8 mouse cellular contexts compared by ENCODE assay signal in genomic region chr4:98924071-98924905, GRCm38 (mm10). TPM values are rescaled to one million over a fixed set of nuclear protein-coding genes. Genes with fewer than 3 reads are reported as not detected.
DNase-seq lines count a peak whose midpoint lies in the region; ATAC-seq and TF ChIP-seq lines count a peak whose summit lies in the region.

No protein-coding gene starts in this region.

- peak overlapping the region; percentile 90 for H3K27ac ChIP-seq in CH12.LX (ENCODE audit: insufficient read depth, low read depth)
- peak overlapping the region; percentile 100 for H3K27ac ChIP-seq in heart, embryonic 11.5 days (ENCODE audit: low read depth, low read length)
- H3K27ac ChIP-seq in midbrain, embryonic 14.5 days (replicated peaks; ENCODE audit: low read depth, low read length): peak overlapping the region; percentile 99

- H3K36me3 ChIP-seq in CH12.LX (replicated peaks in 1 of 2; ENCODE audit: control insufficient read depth in 1 of 2, insufficient read depth in 1 of 2, low read length in 1 of 2): peaks cover 0 to 10% of the 10 kb centered on the region in 2 experiments
- no peaks in the 10 kb centered on the region for H3K36me3 ChIP-seq in heart, embryonic 11.5 days (ENCODE audit: control insufficient read depth, insufficient read depth, low read length)
- no peaks in the 10 kb centered on the region for H3K36me3 ChIP-seq in midbrain, embryonic 14.5 days (ENCODE audit: control insufficient read depth, insufficient read depth, low read length)

- dilution Hi-C loops in CH12.LX (cut with MboI; ENCODE audit: extremely low pct_ligation_motif_present, extremely low pct_unique_long_range_greater_than_20kb, low sequenced_read_pairs): no loop called here

- H3K4me1 ChIP-seq in CH12.LX (ENCODE audit: control insufficient read depth in 1 of 2, insufficient read depth in 2 of 2): peaks cover 2 to 13% of the 10 kb centered on the region in 2 experiments; a peak in 2 of 4 replicates
- H3K4me1 ChIP-seq in heart, embryonic 11.5 days (ENCODE audit: control insufficient read depth, insufficient read depth, low read length): peaks cover 12% of the 10 kb centered on the region
- H3K4me1 ChIP-seq in midbrain, embryonic 14.5 days (ENCODE audit: control insufficient read depth, insufficient read depth, low read length): peaks cover 15% of the 10 kb centered on the region

- TF ChIP-seq POLR2A in CH12.LX (IDR thresholded peaks at IDR 0.05; ENCODE audit: low read depth, low read length): no peak

- under 1% methylated on average over 57 of the region's 66 CpGs for WGBS in heart, embryonic 11.5 days (ENCODE audit: insufficient replicate concordance)
- WGBS in midbrain, embryonic 14.5 days: under 1% methylated on average over 60 of the region's 66 CpGs

- ATAC-seq in heart, embryonic 11.5 days (replicated peaks; ENCODE audit: insufficient number of reproducible peaks, low FRiP score, low TSS enrichment): peak; percentile 3; the same call in 1 of the 2 replicates
- peak; percentile 25 for ATAC-seq in midbrain, embryonic 14.5 days (ENCODE audit: low FRiP score, low TSS enrichment)

- H3K9ac ChIP-seq in CH12.LX (ENCODE audit: insufficient read depth, low read depth): peak overlapping the region; percentile 96
- peak overlapping the region; percentile 84 for H3K9ac ChIP-seq in heart, embryonic 11.5 days (ENCODE audit: low read depth, low read length)
- peak overlapping the region; percentile 76 for H3K9ac ChIP-seq in midbrain, embryonic 14.5 days (replicated peaks; ENCODE audit: low read length)

- DNase-seq in embryo, embryonic 10 days (ENCODE audit: low spot score): peak; percentile 41
- DNase-seq in embryo, embryonic 9.5 days (ENCODE audit: extremely low spot score): no peak
- peak; percentile 23 for DNase-seq in CH12.LX (ENCODE audit: extremely low read depth)
- DNase-seq in cerebellum, adult 11-12 months: peak; percentile 11
- peak; percentile 11 to 24 for DNase-seq in kidney, postnatal 36 days
- DNase-seq in midbrain, embryonic 14.5 days: peak; percentile 41
- DNase-seq in T-cell, adult 2 months (ENCODE audit: low spot score): no peak

- H3K4me2 ChIP-seq in CH12.LX (ENCODE audit: insufficient read depth, low read depth, poor library complexity, severe bottlenecking): peak overlapping the region; percentile 94
- H3K4me2 ChIP-seq in heart, embryonic 11.5 days: peak overlapping the region; percentile 90
- H3K4me2 ChIP-seq in midbrain, embryonic 14.5 days (ENCODE audit: low read length): peak overlapping the region; percentile 89

- TF ChIP-seq CTCF in CH12.LX (conservative IDR thresholded peaks at IDR 0.05 in 1 of 2, IDR thresholded peaks at IDR 0.05 in 1 of 2; ENCODE audit: low read depth in 2 of 2, low read length in 2 of 2): no peak

- TF ChIP-seq RAD21 in CH12.LX (IDR thresholded peaks at IDR 0.05; ENCODE audit: low read depth, low read length): no peak

- peak overlapping the region; percentile 82 to 95 (median 87) for H3K4me3 ChIP-seq in CH12.LX (replicated peaks in 1 of 3; ENCODE audit: low read depth in 2 of 3, low read length in 2 of 3, poor library complexity in 1 of 3)
- H3K4me3 ChIP-seq in heart, embryonic 11.5 days (ENCODE audit: low read depth, low read length): peak overlapping the region; percentile 87
- H3K4me3 ChIP-seq in midbrain, embryonic 14.5 days (replicated peaks; ENCODE audit: low read depth, low read length): peak overlapping the region; percentile 86

- H3K27me3 ChIP-seq in CH12.LX (replicated peaks): no peaks in the 10 kb centered on the region
- H3K27me3 ChIP-seq in heart, embryonic 11.5 days (ENCODE audit: control insufficient read depth, insufficient read depth, low read length): no peaks in the 10 kb centered on the region
- no peaks in the 10 kb centered on the region for H3K27me3 ChIP-seq in midbrain, embryonic 14.5 days (ENCODE audit: control insufficient read depth, insufficient read depth, low read length)

- no peak for TF ChIP-seq EP300 in CH12.LX (IDR thresholded peaks at IDR 0.05; ENCODE audit: low read length)

- no peaks in the 10 kb centered on the region for H3K9me3 ChIP-seq in CH12.LX (replicated peaks; ENCODE audit: low read length)
- no peaks in the 10 kb centered on the region for H3K9me3 ChIP-seq in heart, embryonic 11.5 days (replicated peaks; ENCODE audit: control insufficient read depth, low read length)
- no peaks in the 10 kb centered on the region for H3K9me3 ChIP-seq in midbrain, embryonic 14.5 days (ENCODE audit: control insufficient read depth, low read length)

- H3K79me2 ChIP-seq in CH12.LX (replicated peaks; ENCODE audit: control insufficient read depth, extremely low read depth, insufficient read depth, poor library complexity, severe bottlenecking): peaks cover 38% of the 10 kb centered on the region

- in situ Hi-C loops in CH12.LX (cut with MboI; ENCODE audit: low pct_ligation_motif_present, low pct_unique_long_range_greater_than_20kb, low sequenced_read_pairs): loop anchor here (25.0 kb wide), 1 partner anchor 537 kb away; the partner anchor contains the start of genes Patj and Tm2d1

TF ChIP-seq in CH12.LX, 34 proteins besides CTCF, POLR2A, EP300 and RAD21:
- TF ChIP-seq USF1 (IDR thresholded peaks at IDR 0.05; ENCODE audit: low read depth, low read length) (no peak), NELFE (IDR thresholded peaks at IDR 0.05; ENCODE audit: low read depth, low read length) (no peak), MYC (IDR thresholded peaks at IDR 0.05; ENCODE audit: low read depth, low read length) (peak; percentile 87), MAX (IDR thresholded peaks at IDR 0.05; ENCODE audit: low read length) (peak; percentile 68; the same call in 1 of the 2 replicates), SIN3A (IDR thresholded peaks at IDR 0.05; ENCODE audit: low read length) (peak; percentile 47; the same call in 1 of the 2 replicates), MXI1 (IDR thresholded peaks at IDR 0.05; ENCODE audit: low read depth, low read length) (peak; percentile 87)
TF ChIP-seq in CH12.LX: peak in this region for 4.

RNA-seq across cellular contexts. Expression of gene Usp1, which starts 0.7 kb away (rescaled TPM):
- 40.9 and 46.1 TPM in 2 replicates for total RNA-seq in CH12.LX (2012; rRNA removed)
- total RNA-seq in CH12.LX (2014; rRNA removed): 142 and 149 TPM in 2 replicates
- 115 and 118 TPM in 2 replicates for polyA plus RNA-seq in CH12.LX (2012; ENCODE audit: insufficient read length, low read depth)
- 54.4 and 55.8 TPM in 2 replicates for polyA plus RNA-seq in heart, embryonic 11.5 days (2014; fragmentation: Nextera tagmentation; extraction: Ambion mirVana)
- polyA plus RNA-seq in midbrain, embryonic 14.5 days (2014; fragmentation: Nextera tagmentation; extraction: Ambion mirVana): 31.6 and 52.6 TPM in 2 replicates

Comparison
In these comparisons a context has a peak if more than half of its experiments do, and no peak if none do; other contexts are left out.
1. DNase-seq: peak in embryo, embryonic 10 days (single experiment), CH12.LX (single experiment), cerebellum, adult 11-12 months (single experiment), kidney, postnatal 36 days (2 of 2) and midbrain, embryonic 14.5 days (single experiment); none in embryo, embryonic 9.5 days (single experiment) and T-cell, adult 2 months (single experiment).
2. Peak in every context shown above with its lines, with median percentiles within 50 percentile points of each other: H3K27ac ChIP-seq, H3K4me2 ChIP-seq, H3K4me3 ChIP-seq and H3K9ac ChIP-seq.